Mouse (Mus musculus) CH12.LX (cell line): ENCODE measurements at regions not wholly inside any gene's neighbourhood (a gene's known extent, or its start where the extent isn't known, plus 50 kb on each side); places are given as distances from the start of the nearest gene placed in this dataset.

Experiments
- CTCF ChIP-seq, 2 experiments: IDR thresholded peaks in 1 of 2; conservative IDR thresholded peaks in 1 of 2; 2 replicates each; pipeline ENCODE4 v1.5.1; 2011 to 2012; ENCODE audit warnings: low read depth in 2 of 2, low read length in 2 of 2, improper control_type of control experiment in 1 of 2, inconsistent platforms in 1 of 2, mild to moderate bottlenecking in 1 of 2, moderate library complexity in 1 of 2
- E2F4 ChIP-seq: IDR thresholded peaks from 2 replicates; pipeline ENCODE4 v1.6.1; 2011; ENCODE audit warnings: low read depth, low read length, improper control_type of control experiment; ENCODE audit not compliant: insufficient replicate concordance
- ELF1 ChIP-seq: IDR thresholded peaks from 2 replicates; pipeline ENCODE4 v1.6.1; 2014; ENCODE audit warnings: low read depth, mild to moderate bottlenecking, inconsistent platforms, low read length, improper control_type of control experiment
- GABPA ChIP-seq: IDR thresholded peaks from 2 replicates; pipeline ENCODE4 v1.6.1; 2012; ENCODE audit warnings: low read depth, low read length, improper control_type of control experiment, inconsistent platforms; ENCODE audit not compliant: insufficient replicate concordance
- IRF4 ChIP-seq: IDR thresholded peaks from 2 replicates; pipeline ENCODE4 v1.6.1; 2014; ENCODE audit warnings: low read depth, mild to moderate bottlenecking, inconsistent platforms, low read length, improper control_type of control experiment
- MAX ChIP-seq: IDR thresholded peaks from 2 replicates; pipeline ENCODE4 v1.6.1; 2011; ENCODE audit warnings: low read length, improper control_type of control experiment
- POLR2A ChIP-seq: IDR thresholded peaks from 2 replicates; pipeline ENCODE4 v1.6.1; 2011; ENCODE audit warnings: low read depth, mild to moderate bottlenecking, improper control_type of control experiment, low read length
- USF2 ChIP-seq: conservative IDR thresholded peaks from 2 replicates; pipeline ENCODE4 v1.6.1; 2011; ENCODE audit warnings: low read depth, low read length, improper control_type of control experiment
- ZKSCAN1 ChIP-seq: IDR thresholded peaks from 2 replicates; pipeline ENCODE4 v1.6.1; 2012; ENCODE audit warnings: low read depth, inconsistent platforms, low read length, improper control_type of control experiment, borderline replicate concordance

DNA sequence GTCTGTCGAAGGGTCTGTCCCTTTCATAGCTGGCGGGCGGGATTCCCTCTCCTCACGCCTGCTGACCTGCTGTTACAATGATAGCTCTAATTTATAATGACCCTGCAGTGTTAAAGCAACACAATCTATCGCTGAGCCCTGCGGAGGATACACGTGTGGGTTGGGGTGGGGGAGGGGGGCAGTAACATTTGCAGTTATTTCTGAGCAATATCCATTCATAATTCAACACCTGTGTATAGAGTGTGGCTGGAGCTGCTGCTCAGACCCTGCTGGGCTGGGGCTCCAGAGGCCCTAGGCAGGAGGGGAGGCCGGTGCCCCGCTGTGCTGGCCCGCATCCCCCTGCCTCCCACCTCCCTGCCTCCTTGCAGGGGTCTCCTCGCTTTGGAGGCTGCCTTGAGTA, 106.6 kb upstream of the Smad3 start:
- TF ChIP-seq USF2: no peak
- no peak for TF ChIP-seq E2F4
- TF ChIP-seq ELF1: no peak
- no peak for TF ChIP-seq GABPA
- no peak for TF ChIP-seq POLR2A
- TF ChIP-seq ZKSCAN1: no peak
- no peak for TF ChIP-seq IRF4
- TF ChIP-seq CTCF (conservative IDR thresholded peaks at IDR 0.05 in 1 of 2, IDR thresholded peaks at IDR 0.05 in 1 of 2; ENCODE audit: low read depth in 2 of 2, low read length in 2 of 2): no peak
- no peak for TF ChIP-seq MAX
